Mouse (Mus musculus): ENCODE data around the gene Xpr1.

Xpr1 gene

GRCm38 (mm10) chr1:155407697-155408576 lies 9.3 kb downstream of the Xpr1 start:
- peak; percentile 36 for DNase-seq (ENCODE audit: low spot score)

GRCm38 (mm10) chr1:155400056-155400455 lies 17.2 kb downstream of the Xpr1 start:
- DNase-seq (ENCODE audit: low spot score): no peak

GRCm38 (mm10) chr1:155394829-155395228 lies 22.4 kb downstream of the Xpr1 start:
- no peak for DNase-seq (ENCODE audit: low spot score)

GRCm38 (mm10) chr1:155394021-155394420 lies 23.2 kb downstream of the Xpr1 start:
- no peak for DNase-seq (ENCODE audit: low spot score)

GRCm38 (mm10) chr1:155392825-155393224 lies 24.4 kb downstream of the Xpr1 start:
- no peak for DNase-seq (ENCODE audit: low spot score)

GRCm38 (mm10) chr1:155391537-155391936 lies 25.7 kb downstream of the Xpr1 start:
- no peak for DNase-seq (ENCODE audit: low spot score)

GRCm38 (mm10) chr1:155388418-155388817 lies 28.8 kb downstream of the Xpr1 start:
- DNase-seq (ENCODE audit: low spot score): no peak

GRCm38 (mm10) chr1:155386551-155386950 lies 30.7 kb downstream of the Xpr1 start:
- no peak for DNase-seq (ENCODE audit: low spot score)

GRCm38 (mm10) chr1:155383319-155384302 lies 33.6 kb downstream of the Xpr1 start:
- no peak for DNase-seq (ENCODE audit: low spot score)

- no peak for DNase-seq (ENCODE audit: low spot score)
These were observed 35.3 kb downstream of the Xpr1 start for GRCm38 (mm10) chr1:155381931-155382330.

GRCm38 (mm10) chr1:155379289-155379688 lies 37.9 kb downstream of the Xpr1 start:
- DNase-seq (ENCODE audit: low spot score): no peak

GRCm38 (mm10) chr1:155372821-155373220 lies 44.4 kb downstream of the Xpr1 start:
- no peak for DNase-seq (ENCODE audit: low spot score)

- DNase-seq (ENCODE audit: low spot score): no peak
These were observed 47.0 kb downstream of the Xpr1 start for GRCm38 (mm10) chr1:155370075-155370658.

- DNase-seq (ENCODE audit: low spot score): no peak
These were observed 50.8 kb downstream of the Xpr1 start for GRCm38 (mm10) chr1:155366366-155366765.

- DNase-seq (ENCODE audit: low spot score): no peak
These were observed 55.6 kb downstream of the Xpr1 start for GRCm38 (mm10) chr1:155361502-155362126.

- DNase-seq (ENCODE audit: low spot score): no peak
These were observed 64.1 kb downstream of the Xpr1 start for GRCm38 (mm10) chr1:155353096-155353495.

GRCm38 (mm10) chr1:155351527-155351926 lies 65.7 kb downstream of the Xpr1 start:
- peak; percentile 11 for DNase-seq (ENCODE audit: low spot score)

- DNase-seq (ENCODE audit: low spot score): no peak
These were observed 68.7 kb downstream of the Xpr1 start for GRCm38 (mm10) chr1:155348491-155348890.

GRCm38 (mm10) chr1:155347339-155347738 lies 69.9 kb downstream of the Xpr1 start:
- DNase-seq (ENCODE audit: low spot score): no peak

- DNase-seq (ENCODE audit: low spot score): no peak
These were observed 73.2 kb downstream of the Xpr1 start for GRCm38 (mm10) chr1:155344019-155344418.

- DNase-seq (ENCODE audit: low spot score): no peak
These were observed 77.6 kb downstream of the Xpr1 start for GRCm38 (mm10) chr1:155339622-155340021.

- no peak for DNase-seq (ENCODE audit: low spot score)
These were observed 79.9 kb downstream of the Xpr1 start for GRCm38 (mm10) chr1:155337315-155337714.

All from yolk sac, embryonic 10.5 days (tissue).